Mouse (Mus musculus): Measurements from ENCODE around the gene Nrxn3. TPM values are rescaled to one million over a fixed set of nuclear protein-coding genes. Genes with fewer than 3 reads are reported as not detected.

Gene Nrxn3
- polyA plus RNA-seq, 1 experiment from 2014 or later: 96.9 TPM

GRCm38 (mm10) chr12:89836271-89836670 is 1113.6 kb downstream of the Nrxn3 start:
- no peaks in the 10 kb centered on the region for H3K4me1 ChIP-seq (replicated peaks; ENCODE audit: control insufficient read depth, insufficient read depth, low read length)
- H3K36me3 ChIP-seq (replicated peaks; ENCODE audit: control insufficient read depth, insufficient read depth): no peaks in the 10 kb centered on the region
- 61% methylated on average over 3 of the region's 3 CpGs for WGBS
- DNase-seq (ENCODE audit: low spot score) (no peak), ATAC-seq (ENCODE audit: low FRiP score) (no peak)
- H3K4me3 ChIP-seq (replicated peaks; ENCODE audit: low read length): no peak overlapping the region
- no peak overlapping the region for H3K9ac ChIP-seq
- no peaks in the 10 kb centered on the region for H3K27me3 ChIP-seq (ENCODE audit: control insufficient read depth, insufficient read depth, low read length)
- no peak overlapping the region for H3K4me2 ChIP-seq (replicated peaks)
- no peak overlapping the region for H3K27ac ChIP-seq
- H3K9me3 ChIP-seq (ENCODE audit: control insufficient read depth, low read length): no peaks in the 10 kb centered on the region

- Histone ChIP-seq H3K4me1 (replicated peaks; ENCODE audit: control insufficient read depth, insufficient read depth, low read length) (no peaks in the 10 kb centered on the region), H3K4me3 (replicated peaks; ENCODE audit: low read length) (no peak overlapping the region), H3K9me3 (ENCODE audit: control insufficient read depth, low read length) (no peaks in the 10 kb centered on the region), H3K27me3 (ENCODE audit: control insufficient read depth, insufficient read depth, low read length) (no peaks in the 10 kb centered on the region), H3K9ac (no peak overlapping the region), H3K36me3 (replicated peaks; ENCODE audit: control insufficient read depth, insufficient read depth) (no peaks in the 10 kb centered on the region), H3K4me2 (replicated peaks) (no peak overlapping the region), H3K27ac (no peak overlapping the region)
- ATAC-seq (ENCODE audit: low FRiP score) (no peak), DNase-seq (ENCODE audit: low spot score) (no peak)
- WGBS: 93% methylated on average over 1 of the region's 1 CpGs
Measured at GRCm38 (mm10) chr12:89842861-89843260, 1120.2 kb downstream of the Nrxn3 start.

GRCm38 (mm10) chr12:89848116-89848515 is 1125.4 kb downstream of the Nrxn3 start:
- ATAC-seq (ENCODE audit: low FRiP score): no peak
- no peaks in the 10 kb centered on the region for H3K36me3 ChIP-seq (replicated peaks; ENCODE audit: control insufficient read depth, insufficient read depth)
- H3K9me3 ChIP-seq (ENCODE audit: control insufficient read depth, low read length): no peaks in the 10 kb centered on the region
- H3K4me2 ChIP-seq (replicated peaks): no peak overlapping the region
- H3K9ac ChIP-seq: no peak overlapping the region
- DNase-seq (ENCODE audit: low spot score): no peak
- H3K27ac ChIP-seq: no peak overlapping the region
- H3K4me1 ChIP-seq (replicated peaks; ENCODE audit: control insufficient read depth, insufficient read depth, low read length): no peaks in the 10 kb centered on the region
- H3K27me3 ChIP-seq (ENCODE audit: control insufficient read depth, insufficient read depth, low read length): no peaks in the 10 kb centered on the region
- no peak overlapping the region for H3K4me3 ChIP-seq (replicated peaks; ENCODE audit: low read length)
- WGBS: 62% methylated on average over 1 of the region's 1 CpGs

DNA sequence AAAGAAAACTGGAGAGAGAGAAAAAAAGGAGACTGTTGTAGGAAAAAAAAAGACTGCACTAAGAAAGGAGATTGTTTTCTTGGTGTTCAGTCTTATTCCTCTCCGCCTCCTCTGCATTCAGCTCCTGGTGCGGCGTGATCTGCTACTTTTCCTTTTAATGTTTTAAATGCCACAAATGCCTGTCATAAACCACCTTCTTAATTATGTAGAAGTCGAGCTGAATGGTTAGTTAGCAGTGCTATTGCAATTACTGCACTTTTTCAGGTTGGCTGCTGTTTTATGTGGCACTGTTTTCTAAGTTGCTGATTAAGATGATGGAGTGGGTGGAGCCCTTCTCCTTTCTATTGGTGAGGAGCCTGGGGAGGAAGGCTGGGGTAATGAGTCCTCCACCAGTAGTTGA is 1131.7 kb downstream of the Nrxn3 start:
- ATAC-seq (ENCODE audit: low FRiP score): no peak
- Histone ChIP-seq H3K4me2 (replicated peaks) (no peak overlapping the region), H3K4me1 (replicated peaks; ENCODE audit: control insufficient read depth, insufficient read depth, low read length) (peaks cover 5% of the 10 kb centered on the region; the same call in 1 of the 2 replicates), H3K9me3 (ENCODE audit: control insufficient read depth, low read length) (no peaks in the 10 kb centered on the region), H3K36me3 (replicated peaks; ENCODE audit: control insufficient read depth, insufficient read depth) (no peaks in the 10 kb centered on the region), H3K27ac (no peak overlapping the region), H3K4me3 (replicated peaks; ENCODE audit: low read length) (no peak overlapping the region), H3K27me3 (ENCODE audit: control insufficient read depth, insufficient read depth, low read length) (no peaks in the 10 kb centered on the region), H3K9ac (no peak overlapping the region)
- DNase-seq (ENCODE audit: low spot score): no peak
- 34% methylated on average over 4 of the region's 4 CpGs for WGBS

- Histone ChIP-seq H3K9ac (no peak overlapping the region), H3K4me2 (replicated peaks) (no peak overlapping the region), H3K9me3 (ENCODE audit: control insufficient read depth, low read length) (no peaks in the 10 kb centered on the region), H3K27me3 (ENCODE audit: control insufficient read depth, insufficient read depth, low read length) (no peaks in the 10 kb centered on the region), H3K36me3 (replicated peaks; ENCODE audit: control insufficient read depth, insufficient read depth) (no peaks in the 10 kb centered on the region), H3K27ac (no peak overlapping the region), H3K4me3 (replicated peaks; ENCODE audit: low read length) (no peak overlapping the region), H3K4me1 (replicated peaks; ENCODE audit: control insufficient read depth, insufficient read depth, low read length) (0 out of 2 replicates have a peak, but pooled peaks cover 1% of the 10 kb centered on the region)
- no peak for ATAC-seq (ENCODE audit: low FRiP score)
- no peak for DNase-seq (ENCODE audit: low spot score)
Measured at GRCm38 (mm10) chr12:89867124-89867523, 1144.4 kb downstream of the Nrxn3 start.

- Histone ChIP-seq H3K27me3 (ENCODE audit: control insufficient read depth, insufficient read depth, low read length) (no peaks in the 10 kb centered on the region), H3K4me3 (replicated peaks; ENCODE audit: low read length) (no peak overlapping the region), H3K4me2 (replicated peaks) (no peak overlapping the region), H3K36me3 (replicated peaks; ENCODE audit: control insufficient read depth, insufficient read depth) (no peaks in the 10 kb centered on the region), H3K27ac (peak overlapping the region; percentile 44; the same call in 1 of the 2 replicates), H3K9me3 (ENCODE audit: control insufficient read depth, low read length) (no peaks in the 10 kb centered on the region), H3K4me1 (replicated peaks; ENCODE audit: control insufficient read depth, insufficient read depth, low read length) (peaks cover 7% of the 10 kb centered on the region; the same call in 1 of the 2 replicates), H3K9ac (no peak overlapping the region)
- no peak for ATAC-seq (ENCODE audit: low FRiP score)
- no peak for DNase-seq (ENCODE audit: low spot score)
- 33% methylated on average over 8 of the region's 8 CpGs for WGBS
Measured at GRCm38 (mm10) chr12:89882617-89883370, 1160.1 kb downstream of the Nrxn3 start.

- no peak for ATAC-seq (ENCODE audit: low FRiP score)
- no peaks in the 10 kb centered on the region for H3K27me3 ChIP-seq (ENCODE audit: control insufficient read depth, insufficient read depth, low read length)
- no peaks in the 10 kb centered on the region for H3K36me3 ChIP-seq (replicated peaks; ENCODE audit: control insufficient read depth, insufficient read depth)
- H3K4me2 ChIP-seq (replicated peaks): no peak overlapping the region
- DNase-seq (ENCODE audit: low spot score): no peak
- no peak overlapping the region for H3K27ac ChIP-seq
- no peaks in the 10 kb centered on the region for H3K9me3 ChIP-seq (ENCODE audit: control insufficient read depth, low read length)
- no peak overlapping the region for H3K4me3 ChIP-seq (replicated peaks; ENCODE audit: low read length)
- no peak overlapping the region for H3K9ac ChIP-seq
- peaks cover 7% of the 10 kb centered on the region; the same call in 1 of the 2 replicates for H3K4me1 ChIP-seq (replicated peaks; ENCODE audit: control insufficient read depth, insufficient read depth, low read length)
- WGBS: 92% methylated on average over 1 of the region's 1 CpGs
Measured at GRCm38 (mm10) chr12:89884576-89884975, 1161.9 kb downstream of the Nrxn3 start.

- H3K27me3 ChIP-seq (ENCODE audit: control insufficient read depth, insufficient read depth, low read length): no peaks in the 10 kb centered on the region
- no peak overlapping the region for H3K9ac ChIP-seq
- no peaks in the 10 kb centered on the region for H3K36me3 ChIP-seq (replicated peaks; ENCODE audit: control insufficient read depth, insufficient read depth)
- no peaks in the 10 kb centered on the region for H3K4me1 ChIP-seq (replicated peaks; ENCODE audit: control insufficient read depth, insufficient read depth, low read length)
- 76% methylated on average over 3 of the region's 3 CpGs for WGBS
- H3K27ac ChIP-seq: no peak overlapping the region
- DNase-seq (ENCODE audit: low spot score): no peak
- no peak overlapping the region for H3K4me3 ChIP-seq (replicated peaks; ENCODE audit: low read length)
- H3K9me3 ChIP-seq (ENCODE audit: control insufficient read depth, low read length): no peaks in the 10 kb centered on the region
- no peak overlapping the region for H3K4me2 ChIP-seq (replicated peaks)
- ATAC-seq (ENCODE audit: low FRiP score): no peak
Measured at GRCm38 (mm10) chr12:89888647-89889046, 1166.0 kb downstream of the Nrxn3 start.

DNA sequence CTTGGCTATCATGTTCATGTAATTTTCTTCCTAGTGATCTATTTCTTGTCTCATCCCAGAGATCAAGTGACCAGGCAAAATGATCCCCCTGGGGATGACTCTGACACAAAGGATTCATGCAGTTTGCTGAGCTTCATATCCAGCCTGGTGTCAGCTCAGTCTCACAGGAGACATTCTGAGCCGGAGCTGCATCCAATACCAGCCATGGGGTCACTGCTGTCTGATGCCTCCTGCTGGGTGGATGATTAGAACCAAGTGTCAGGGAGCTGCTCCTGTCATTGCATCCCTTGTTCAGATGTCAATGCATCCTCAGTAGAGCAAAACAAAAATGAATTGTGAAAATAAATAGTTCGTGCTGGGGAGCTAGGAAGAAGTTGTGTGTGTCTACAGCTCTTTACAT is 1174.2 kb downstream of the Nrxn3 start:
- Histone ChIP-seq H3K36me3 (replicated peaks; ENCODE audit: control insufficient read depth, insufficient read depth) (no peaks in the 10 kb centered on the region), H3K27me3 (ENCODE audit: control insufficient read depth, insufficient read depth, low read length) (no peaks in the 10 kb centered on the region), H3K27ac (no peak overlapping the region), H3K4me1 (replicated peaks; ENCODE audit: control insufficient read depth, insufficient read depth, low read length) (no peaks in the 10 kb centered on the region), H3K9ac (no peak overlapping the region), H3K4me3 (replicated peaks; ENCODE audit: low read length) (no peak overlapping the region), H3K4me2 (replicated peaks) (no peak overlapping the region), H3K9me3 (ENCODE audit: control insufficient read depth, low read length) (no peaks in the 10 kb centered on the region)
- ATAC-seq (ENCODE audit: low FRiP score) (no peak), DNase-seq (ENCODE audit: low spot score) (no peak)
- whole genome bisulfite sequencing: 32% methylated on average over 2 of the region's 2 CpGs

DNA sequence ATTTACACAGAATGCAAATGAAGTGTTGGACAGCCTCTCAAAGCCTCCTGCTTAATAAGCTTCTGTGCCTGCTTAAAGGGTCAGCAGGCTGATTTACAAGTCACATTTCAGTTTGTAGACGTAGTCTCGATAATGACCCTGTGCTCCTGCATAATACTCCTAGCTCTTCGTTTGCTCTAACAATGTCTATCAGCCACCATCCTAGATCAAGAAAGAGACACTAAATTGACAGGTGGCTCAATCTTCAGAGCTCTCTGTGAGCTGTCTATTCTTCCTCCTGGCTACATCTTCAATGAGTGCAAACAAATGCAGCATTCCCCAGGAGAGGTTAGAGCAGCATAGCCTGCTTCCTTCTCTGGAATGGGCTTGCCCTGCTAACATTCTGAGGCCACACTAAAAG is 1186.9 kb downstream of the Nrxn3 start:
- no peaks in the 10 kb centered on the region for H3K36me3 ChIP-seq (replicated peaks; ENCODE audit: control insufficient read depth, insufficient read depth)
- H3K27ac ChIP-seq: no peak overlapping the region
- ATAC-seq (ENCODE audit: low FRiP score) (no peak), DNase-seq (ENCODE audit: low spot score) (no peak)
- H3K4me1 ChIP-seq (replicated peaks; ENCODE audit: control insufficient read depth, insufficient read depth, low read length): no peaks in the 10 kb centered on the region; the same call in 1 of the 2 replicates
- H3K4me2 ChIP-seq (replicated peaks): no peak overlapping the region
- H3K9me3 ChIP-seq (ENCODE audit: control insufficient read depth, low read length): no peaks in the 10 kb centered on the region
- no peaks in the 10 kb centered on the region for H3K27me3 ChIP-seq (ENCODE audit: control insufficient read depth, insufficient read depth, low read length)
- 35% methylated on average over 3 of the region's 3 CpGs for WGBS
- H3K9ac ChIP-seq: no peak overlapping the region
- H3K4me3 ChIP-seq (replicated peaks; ENCODE audit: low read length): no peak overlapping the region

Data from hindbrain, embryonic 14.5 days (tissue).